Mouse (Mus musculus): ENCODE data around the gene Gpx4. TPM values are rescaled to one million over a fixed set of nuclear protein-coding genes. Genes with fewer than 3 reads are reported as not detected.

Gene Gpx4
- polyA plus RNA-seq, 1 experiment from 2014 or later: 528 TPM

GRCm38 (mm10) chr10:80094085-80094484, 47.1 kb downstream of the Gpx4 start:
- H3K4me1 ChIP-seq: peaks cover 33% of the 10 kb centered on the region
- ATAC-seq (ENCODE audit: insufficient number of reproducible peaks, low FRiP score, low TSS enrichment, low read depth): no peak
- no peak overlapping the region for H3K27ac ChIP-seq (replicated peaks)
- no peak overlapping the region for H3K4me2 ChIP-seq (replicated peaks)
- no peaks in the 10 kb centered on the region for H3K9me3 ChIP-seq (replicated peaks)
- WGBS: 86% methylated on average over 6 of the region's 6 CpGs
- H3K4me3 ChIP-seq (replicated peaks): no peak overlapping the region
- H3K9ac ChIP-seq: no peak overlapping the region
- H3K36me3 ChIP-seq: peaks cover 5% of the 10 kb centered on the region; the same call in 1 of the 2 replicates
- H3K27me3 ChIP-seq: no peaks in the 10 kb centered on the region

- no peaks in the 10 kb centered on the region for H3K9me3 ChIP-seq (replicated peaks)
- no peak overlapping the region for H3K9ac ChIP-seq
- H3K4me3 ChIP-seq (replicated peaks): no peak overlapping the region
- H3K4me2 ChIP-seq (replicated peaks): no peak overlapping the region
- no peak for ATAC-seq (ENCODE audit: insufficient number of reproducible peaks, low FRiP score, low TSS enrichment, low read depth)
- 81% methylated on average over 3 of the region's 3 CpGs for WGBS
- peaks cover 5% of the 10 kb centered on the region; the same call in 1 of the 2 replicates for H3K36me3 ChIP-seq
- H3K27ac ChIP-seq (replicated peaks): no peak overlapping the region
- peaks cover 39% of the 10 kb centered on the region for H3K4me1 ChIP-seq
- no peaks in the 10 kb centered on the region for H3K27me3 ChIP-seq
These were observed 47.7 kb downstream of the Gpx4 start for GRCm38 (mm10) chr10:80094684-80095083.

DNA sequence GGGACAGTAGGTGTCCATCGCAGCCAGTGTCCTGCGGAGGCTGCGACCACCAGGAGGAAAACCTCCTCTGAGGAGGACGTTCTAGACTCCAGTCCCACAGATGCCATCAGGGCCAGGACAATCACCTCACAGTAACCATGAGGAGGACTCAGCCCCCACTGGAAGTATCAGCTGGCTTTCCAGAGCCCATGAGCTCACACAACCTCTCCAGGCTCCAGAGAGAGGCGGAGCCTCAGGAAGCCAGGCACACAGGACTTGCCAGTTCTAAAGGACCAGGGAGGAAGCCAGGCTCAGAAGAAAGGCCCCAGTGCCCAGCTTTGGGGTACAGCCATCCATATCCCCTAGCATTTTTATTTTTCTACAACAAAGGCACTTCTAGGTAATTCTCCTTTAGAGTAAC, 48.6 kb downstream of the Gpx4 start:
- 81% methylated on average over 5 of the region's 5 CpGs for WGBS
- H3K27ac ChIP-seq (replicated peaks): 0 out of 2 replicates have a peak overlapping the region, but pooled peaks have one; percentile 17
- no peak for ATAC-seq (ENCODE audit: insufficient number of reproducible peaks, low FRiP score, low TSS enrichment, low read depth)
- H3K9me3 ChIP-seq (replicated peaks): no peaks in the 10 kb centered on the region
- peaks cover 6% of the 10 kb centered on the region; the same call in 1 of the 2 replicates for H3K36me3 ChIP-seq
- H3K4me2 ChIP-seq (replicated peaks): no peak overlapping the region
- H3K4me3 ChIP-seq (replicated peaks): no peak overlapping the region
- no peaks in the 10 kb centered on the region for H3K27me3 ChIP-seq
- H3K9ac ChIP-seq: no peak overlapping the region
- H3K4me1 ChIP-seq: peaks cover 46% of the 10 kb centered on the region

DNA sequence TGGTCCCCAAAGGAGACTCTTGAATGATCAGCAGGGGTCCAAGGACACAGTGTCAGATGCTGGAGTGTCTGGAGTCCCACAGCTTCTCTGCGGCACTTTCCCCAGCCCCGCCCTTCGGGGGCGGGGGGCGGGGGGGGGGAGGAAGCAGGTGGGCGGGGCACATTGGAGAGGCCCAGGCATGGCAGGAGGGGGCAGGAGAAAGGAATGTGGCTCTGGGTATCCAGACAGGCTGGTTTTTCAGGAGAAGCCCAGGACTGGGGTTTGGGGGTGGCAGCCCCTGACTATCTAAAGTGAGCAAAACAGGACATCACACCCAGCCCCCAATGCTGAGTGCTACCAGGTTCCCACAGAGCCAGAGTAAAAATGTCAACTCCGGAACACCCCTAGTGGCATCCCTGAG, 50.3 kb downstream of the Gpx4 start:
- Histone ChIP-seq H3K9me3 (replicated peaks) (no peaks in the 10 kb centered on the region), H3K9ac (no peak overlapping the region), H3K27me3 (no peaks in the 10 kb centered on the region), H3K4me1 (peaks cover 60% of the 10 kb centered on the region), H3K27ac (replicated peaks) (peak overlapping the region; percentile 78), H3K4me3 (replicated peaks) (no peak overlapping the region), H3K36me3 (0 out of 2 replicates have a peak, but pooled peaks cover 3% of the 10 kb centered on the region), H3K4me2 (replicated peaks) (peak overlapping the region; percentile 19; the same call in 1 of the 2 replicates)
- 12% methylated on average over 7 of the region's 7 CpGs for WGBS
- peak; percentile 4; the same call in 1 of the 2 replicates for ATAC-seq (ENCODE audit: insufficient number of reproducible peaks, low FRiP score, low TSS enrichment, low read depth)

DNA sequence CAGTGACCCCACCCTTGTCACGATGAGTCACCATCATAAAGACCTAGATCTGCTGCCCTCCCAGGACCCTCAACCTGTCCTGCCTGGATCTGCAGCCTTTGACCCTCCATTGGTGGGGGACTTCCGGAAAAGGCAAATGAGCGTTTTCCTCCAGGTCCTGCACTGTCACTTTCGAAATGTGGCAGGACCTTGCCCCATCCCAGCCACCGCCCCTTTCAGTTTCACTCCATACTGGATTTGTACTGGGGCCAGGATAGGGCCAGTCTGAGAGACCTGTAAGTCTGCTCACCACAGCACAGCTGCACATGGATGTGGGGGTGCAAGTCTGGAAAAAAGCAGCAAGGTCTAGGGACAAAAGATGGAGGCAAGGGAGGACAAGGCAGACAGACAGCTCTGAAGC, 51.7 kb downstream of the Gpx4 start:
- H3K27ac ChIP-seq (replicated peaks): peak overlapping the region; percentile 78

GRCm38 (mm10) chr10:80100982-80101381, 54.0 kb downstream of the Gpx4 start:
- ATAC-seq (ENCODE audit: insufficient number of reproducible peaks, low FRiP score, low TSS enrichment, low read depth): no peak
- Histone ChIP-seq H3K27ac (replicated peaks) (peak overlapping the region; percentile 30; the same call in 1 of the 2 replicates), H3K4me3 (replicated peaks) (peak overlapping the region; percentile 90), H3K4me1 (peaks cover 62% of the 10 kb centered on the region), H3K9ac (peak overlapping the region; percentile 33; the same call in 1 of the 2 replicates), H3K27me3 (no peaks in the 10 kb centered on the region), H3K36me3 (0 out of 2 replicates have a peak, but pooled peaks cover 3% of the 10 kb centered on the region), H3K4me2 (replicated peaks) (peak overlapping the region; percentile 73), H3K9me3 (replicated peaks) (no peaks in the 10 kb centered on the region)
- WGBS: 45% methylated on average over 11 of the region's 11 CpGs

More for the DNA sequence above, 51.7 kb downstream of the Gpx4 start:
- no peaks in the 10 kb centered on the region for H3K9me3 ChIP-seq (replicated peaks)
- H3K4me2 ChIP-seq (replicated peaks): no peak overlapping the region
- 0 out of 2 replicates have a peak, but pooled peaks cover 3% of the 10 kb centered on the region for H3K36me3 ChIP-seq
- 87% methylated on average over 5 of the region's 5 CpGs for WGBS
- no peak for ATAC-seq (ENCODE audit: insufficient number of reproducible peaks, low FRiP score, low TSS enrichment, low read depth)
- H3K4me3 ChIP-seq (replicated peaks): no peak overlapping the region
- peaks cover 64% of the 10 kb centered on the region for H3K4me1 ChIP-seq
- H3K27me3 ChIP-seq: no peaks in the 10 kb centered on the region
- no peak overlapping the region for H3K9ac ChIP-seq

GRCm38 (mm10) chr10:80102216-80102915, 55.4 kb downstream of the Gpx4 start:
- H3K36me3 ChIP-seq: 0 out of 2 replicates have a peak, but pooled peaks cover 3% of the 10 kb centered on the region
- peak overlapping the region; percentile 90 for H3K4me3 ChIP-seq (replicated peaks)
- no peaks in the 10 kb centered on the region for H3K27me3 ChIP-seq
- no peaks in the 10 kb centered on the region for H3K9me3 ChIP-seq (replicated peaks)
- peak overlapping the region; percentile 73 for H3K4me2 ChIP-seq (replicated peaks)
- H3K9ac ChIP-seq: peak overlapping the region; percentile 94
- peak overlapping the region; percentile 79; the same call in 1 of the 2 replicates for H3K27ac ChIP-seq (replicated peaks)
- under 1% methylated on average over 55 of the region's 59 CpGs for WGBS
- peaks cover 51% of the 10 kb centered on the region for H3K4me1 ChIP-seq
- ATAC-seq (ENCODE audit: insufficient number of reproducible peaks, low FRiP score, low TSS enrichment, low read depth): peak; percentile 85

DNA sequence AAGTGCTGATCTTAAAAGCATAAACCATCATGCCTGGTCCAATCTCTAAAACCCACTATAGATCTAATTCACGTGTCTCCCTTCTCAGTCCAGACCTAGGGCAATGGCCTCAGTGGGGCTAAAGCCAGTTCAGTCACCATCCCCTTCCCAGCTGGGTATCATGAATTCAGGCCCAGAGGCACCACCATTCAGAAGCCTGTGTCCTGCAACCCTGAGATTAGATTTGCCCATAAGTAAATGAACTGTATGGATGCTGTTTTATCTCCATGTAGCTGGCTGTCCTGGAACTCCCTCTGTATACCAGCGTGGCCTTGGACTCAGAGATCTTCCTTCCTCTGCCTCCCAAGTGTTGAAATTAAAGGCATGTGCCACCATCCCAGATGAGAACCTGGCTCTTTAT, 56.1 kb downstream of the Gpx4 start:
- Histone ChIP-seq H3K4me3 (replicated peaks) (peak overlapping the region; percentile 90; the same call in 1 of the 2 replicates), H3K9ac (no peak overlapping the region), H3K27me3 (no peaks in the 10 kb centered on the region), H3K36me3 (0 out of 2 replicates have a peak, but pooled peaks cover 3% of the 10 kb centered on the region), H3K27ac (replicated peaks) (0 out of 2 replicates have a peak overlapping the region, but pooled peaks have one; percentile 79), H3K4me1 (peaks cover 45% of the 10 kb centered on the region), H3K9me3 (replicated peaks) (no peaks in the 10 kb centered on the region), H3K4me2 (replicated peaks) (peak overlapping the region; percentile 73)
- WGBS: 83% methylated on average over 2 of the region's 2 CpGs
- ATAC-seq (ENCODE audit: insufficient number of reproducible peaks, low FRiP score, low TSS enrichment, low read depth): no peak

- H3K4me2 ChIP-seq (replicated peaks): no peak overlapping the region
- ATAC-seq (ENCODE audit: insufficient number of reproducible peaks, low FRiP score, low TSS enrichment, low read depth): no peak
- no peaks in the 10 kb centered on the region for H3K27me3 ChIP-seq
- no peak overlapping the region for H3K4me3 ChIP-seq (replicated peaks)
- 76% methylated on average over 3 of the region's 3 CpGs for WGBS
- no peak overlapping the region for H3K9ac ChIP-seq
- 0 out of 2 replicates have a peak, but pooled peaks cover 3% of the 10 kb centered on the region for H3K36me3 ChIP-seq
- H3K9me3 ChIP-seq (replicated peaks): no peaks in the 10 kb centered on the region
- peaks cover 33% of the 10 kb centered on the region for H3K4me1 ChIP-seq
- H3K27ac ChIP-seq (replicated peaks): no peak overlapping the region
These were observed 57.2 kb downstream of the Gpx4 start for GRCm38 (mm10) chr10:80104181-80104580.

GRCm38 (mm10) chr10:80105460-80105859, 58.5 kb downstream of the Gpx4 start, which contains the start of gene Sbno2:
TSS of gene Sbno2 (minus strand) at chr10:80105571.
- ATAC-seq (ENCODE audit: insufficient number of reproducible peaks, low FRiP score, low TSS enrichment, low read depth): no peak
- H3K36me3 ChIP-seq: no peaks in the 10 kb centered on the region
- H3K27me3 ChIP-seq: no peaks in the 10 kb centered on the region
- no peaks in the 10 kb centered on the region for H3K9me3 ChIP-seq (replicated peaks)
- 52% methylated on average over 5 of the region's 5 CpGs for WGBS
- H3K4me2 ChIP-seq (replicated peaks): peak within 1 kb of the TSS; percentile 21
- peak within 1 kb of the TSS; percentile 17 for H3K4me3 ChIP-seq (replicated peaks)
- H3K27ac ChIP-seq (replicated peaks): peak within 1 kb of the TSS; percentile 74
- peaks cover 22% of the 10 kb centered on the region for H3K4me1 ChIP-seq
- 0 out of 2 replicates have a peak within 1 kb of the TSS, but pooled peaks have one; percentile 12 for H3K9ac ChIP-seq

DNA sequence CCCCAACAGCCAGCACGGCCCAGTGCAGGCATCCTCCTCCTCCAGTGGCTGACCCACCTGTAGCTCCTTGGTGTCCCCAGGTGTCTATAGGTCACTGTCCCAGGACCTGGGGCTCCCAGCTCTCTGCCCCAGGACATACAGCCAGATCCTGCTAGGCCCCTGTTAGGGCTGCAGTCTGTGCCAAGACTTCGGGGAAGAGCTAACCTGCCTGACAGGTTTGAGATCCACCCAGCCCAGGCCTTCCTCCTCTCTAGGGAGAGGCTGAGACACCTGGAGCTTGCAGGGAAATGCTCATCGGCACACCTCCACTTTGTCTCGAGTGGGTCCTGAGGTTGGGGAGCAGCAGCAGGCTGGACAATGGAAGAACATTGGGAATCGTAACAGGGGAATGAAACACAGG, 59.0 kb downstream of the Gpx4 start:
- no peaks in the 10 kb centered on the region for H3K9me3 ChIP-seq (replicated peaks)
- H3K4me1 ChIP-seq: peaks cover 17% of the 10 kb centered on the region
- no peaks in the 10 kb centered on the region for H3K27me3 ChIP-seq
- 59% methylated on average over 5 of the region's 5 CpGs for WGBS
- H3K9ac ChIP-seq: no peak overlapping the region
- no peaks in the 10 kb centered on the region for H3K36me3 ChIP-seq
- H3K27ac ChIP-seq (replicated peaks): peak overlapping the region; percentile 74
- ATAC-seq (ENCODE audit: insufficient number of reproducible peaks, low FRiP score, low TSS enrichment, low read depth): no peak
- H3K4me2 ChIP-seq (replicated peaks): peak overlapping the region; percentile 21
- H3K4me3 ChIP-seq (replicated peaks): peak overlapping the region; percentile 17
